In genomic region chr9:53094536-53094935, GRCm38 (mm10) we compare ENCODE assay signal across 20 mouse cellular contexts.
DNase-seq lines count a peak whose midpoint lies in the region; ATAC-seq and TF ChIP-seq lines count a peak whose summit lies in the region.
"Had no signal": no experiment of that assay in that cellular context is flagged by ENCODE, and none has a peak within 500 bp of the region (broad histone marks: within the 10 kb centered on the region; RNA-seq: fewer than 3 reads in every experiment).

No protein-coding gene starts in this region.

- no peak for TF ChIP-seq CTCF in lung, postnatal 0 days (IDR thresholded peaks at IDR 0.05)
- no peak for TF ChIP-seq CTCF in gastrocnemius, adult 2 months (IDR thresholded peaks at IDR 0.05)
- no peak for TF ChIP-seq CTCF in intestine, postnatal 0 days (IDR thresholded peaks at IDR 0.05; ENCODE audit: low read depth)

- WGBS in embryonic facial prominence, embryonic 14.5 days, result 85% methylated on average over 7 of the region's 7 CpGs
- WGBS in embryonic facial prominence, embryonic 10.5 days, result 93% methylated on average over 7 of the region's 7 CpGs
- WGBS in lung, postnatal 0 days, result 82% methylated on average over 7 of the region's 7 CpGs
- WGBS in intestine, postnatal 0 days, result 84% methylated on average over 7 of the region's 7 CpGs

- no peak overlapping the region for H3K4me2 ChIP-seq in embryonic facial prominence, embryonic 14.5 days (ENCODE audit: low read depth, low read length)
- H3K4me2 ChIP-seq in lung, postnatal 0 days (replicated peaks; ENCODE audit: low read depth, low read length), result no peak overlapping the region
- no peak overlapping the region for H3K4me2 ChIP-seq in intestine, postnatal 0 days (replicated peaks; ENCODE audit: low read depth)
- H3K4me2 ChIP-seq: embryonic facial prominence, embryonic 15.5 days; heart, embryonic 13.5 days; hindbrain, embryonic 13.5 days; limb, embryonic 12.5 days; liver, embryonic 15.5 days; neural tube, embryonic 15.5 days had no signal

- no peaks in the 10 kb centered on the region for H3K9me3 ChIP-seq in embryonic facial prominence, embryonic 14.5 days (ENCODE audit: control insufficient read depth, low read length)
- no peaks in the 10 kb centered on the region for H3K9me3 ChIP-seq in embryonic facial prominence, embryonic 10.5 days
- no peaks in the 10 kb centered on the region for H3K9me3 ChIP-seq in lung, postnatal 0 days (ENCODE audit: low read length)
- H3K9me3 ChIP-seq in intestine, postnatal 0 days (ENCODE audit: control insufficient read depth), result no peaks in the 10 kb centered on the region
- H3K9me3 ChIP-seq: embryonic facial prominence, embryonic 15.5 days; G1E; heart, embryonic 13.5 days; hindbrain, embryonic 13.5 days; limb, embryonic 12.5 days; liver, embryonic 15.5 days; megakaryocyte, embryonic 14.5 days; neural tube, embryonic 15.5 days had no signal

- intact Hi-C loops in gastrocnemius, adult 2 months (cut with DNase I), result no loop called here

- DNase-seq in embryonic facial prominence, embryonic 14.5 days (ENCODE audit: low spot score), result peak; percentile 54
- DNase-seq in embryonic facial prominence, embryonic 10.5 days (ENCODE audit: low spot score), result no peak
- peak; percentile 4 for DNase-seq in lung, postnatal 14 days
- DNase-seq in lung, postnatal 0 days (ENCODE audit: low spot score), result no peak
- DNase-seq in gastrocnemius, adult 2 months, result peak; percentile 69
- DNase-seq in lung, postnatal 25 days (ENCODE audit: low spot score), result peak; percentile 16
- no peak for DNase-seq in thymus, postnatal 4 days
- DNase-seq: cerebellum, postnatal 36 days; kidney, adult 2 months; kidney, postnatal 36 days had no signal

- no peak for TF ChIP-seq EP300 in lung, postnatal 0 days (IDR thresholded peaks at IDR 0.05)

- no peak overlapping the region for H3K9ac ChIP-seq in embryonic facial prominence, embryonic 14.5 days (ENCODE audit: low read depth, low read length)
- no peak overlapping the region for H3K9ac ChIP-seq in lung, postnatal 0 days (replicated peaks; ENCODE audit: low read depth)
- no peak overlapping the region for H3K9ac ChIP-seq in intestine, postnatal 0 days (ENCODE audit: low read depth, low read length)
- H3K9ac ChIP-seq: embryonic facial prominence, embryonic 15.5 days; heart, embryonic 13.5 days; hindbrain, embryonic 13.5 days; limb, embryonic 12.5 days; liver, embryonic 15.5 days; neural tube, embryonic 15.5 days had no signal

- H3K36me3 ChIP-seq in embryonic facial prominence, embryonic 14.5 days (ENCODE audit: control insufficient read depth, insufficient read depth, low read length), result no peaks in the 10 kb centered on the region
- H3K36me3 ChIP-seq in embryonic facial prominence, embryonic 10.5 days (replicated peaks), result no peaks in the 10 kb centered on the region
- no peaks in the 10 kb centered on the region for H3K36me3 ChIP-seq in lung, postnatal 0 days (ENCODE audit: insufficient read depth, low read length)
- H3K36me3 ChIP-seq in intestine, postnatal 0 days (ENCODE audit: control insufficient read depth, insufficient read depth), result no peaks in the 10 kb centered on the region
- H3K36me3 ChIP-seq: embryonic facial prominence, embryonic 15.5 days; hindbrain, embryonic 13.5 days; limb, embryonic 12.5 days; liver, embryonic 15.5 days; neural tube, embryonic 15.5 days had no signal

- no peak for ATAC-seq in embryonic facial prominence, embryonic 14.5 days (ENCODE audit: low read depth)
- no peak for ATAC-seq in lung, postnatal 0 days
- ATAC-seq in intestine, postnatal 0 days, result no peak
- ATAC-seq: forebrain, embryonic 14.5 days had no signal

- H3K27ac ChIP-seq in embryonic facial prominence, embryonic 14.5 days (replicated peaks; ENCODE audit: low read depth, low read length), result no peak overlapping the region
- H3K27ac ChIP-seq in embryonic facial prominence, embryonic 10.5 days (replicated peaks), result no peak overlapping the region
- H3K27ac ChIP-seq in lung, postnatal 0 days (ENCODE audit: low read length), result no peak overlapping the region
- no peak overlapping the region for H3K27ac ChIP-seq in gastrocnemius, adult 2 months
- H3K27ac ChIP-seq in intestine, postnatal 0 days (ENCODE audit: low read depth, low read length), result no peak overlapping the region
- H3K27ac ChIP-seq: embryonic facial prominence, embryonic 15.5 days; heart, embryonic 13.5 days; hindbrain, embryonic 13.5 days; limb, embryonic 12.5 days; liver, embryonic 15.5 days; neural tube, embryonic 15.5 days had no signal

- H3K4me3 ChIP-seq in embryonic facial prominence, embryonic 14.5 days (ENCODE audit: low read depth, low read length), result no peak overlapping the region
- no peak overlapping the region for H3K4me3 ChIP-seq in embryonic facial prominence, embryonic 10.5 days
- no peak overlapping the region for H3K4me3 ChIP-seq in lung, postnatal 0 days (ENCODE audit: low read depth, low read length)
- H3K4me3 ChIP-seq in gastrocnemius, adult 2 months, result no peak overlapping the region
- H3K4me3 ChIP-seq in intestine, postnatal 0 days (ENCODE audit: low read depth, low read length), result no peak overlapping the region
- H3K4me3 ChIP-seq: embryonic facial prominence, embryonic 15.5 days; heart, embryonic 13.5 days; hindbrain, embryonic 13.5 days; limb, embryonic 12.5 days; liver, embryonic 15.5 days; megakaryocyte, embryonic 14.5 days; neural tube, embryonic 15.5 days had no signal

- H3K27me3 ChIP-seq in embryonic facial prominence, embryonic 14.5 days (replicated peaks; ENCODE audit: control insufficient read depth, insufficient read depth, low read length), result no peaks in the 10 kb centered on the region
- H3K27me3 ChIP-seq in embryonic facial prominence, embryonic 10.5 days (replicated peaks; ENCODE audit: low read depth, poor library complexity, severe bottlenecking), result no peaks in the 10 kb centered on the region
- no peaks in the 10 kb centered on the region for H3K27me3 ChIP-seq in lung, postnatal 0 days (replicated peaks; ENCODE audit: insufficient read depth, low read length)
- no peaks in the 10 kb centered on the region for H3K27me3 ChIP-seq in intestine, postnatal 0 days (replicated peaks; ENCODE audit: control insufficient read depth, insufficient read depth, low read length)
- H3K27me3 ChIP-seq: embryonic facial prominence, embryonic 15.5 days; heart, embryonic 13.5 days; hindbrain, embryonic 13.5 days; limb, embryonic 12.5 days; liver, embryonic 15.5 days; megakaryocyte, embryonic 14.5 days; neural tube, embryonic 15.5 days had no signal

- H3K4me1 ChIP-seq in embryonic facial prominence, embryonic 14.5 days (ENCODE audit: control insufficient read depth, insufficient read depth, low read length), result no peaks in the 10 kb centered on the region
- no peaks in the 10 kb centered on the region for H3K4me1 ChIP-seq in embryonic facial prominence, embryonic 10.5 days
- no peaks in the 10 kb centered on the region for H3K4me1 ChIP-seq in lung, postnatal 0 days (ENCODE audit: insufficient read depth, low read depth, low read length)
- no peaks in the 10 kb centered on the region for H3K4me1 ChIP-seq in intestine, postnatal 0 days (replicated peaks; ENCODE audit: control insufficient read depth, insufficient read depth, low read length)
- H3K4me1 ChIP-seq: embryonic facial prominence, embryonic 15.5 days; heart, embryonic 13.5 days; hindbrain, embryonic 13.5 days; limb, embryonic 12.5 days; liver, embryonic 15.5 days; megakaryocyte, embryonic 14.5 days; neural tube, embryonic 15.5 days had no signal

Comparison
In these comparisons a context has a peak if more than half of its experiments do, and no peak if none do; other contexts are left out.
1. DNase-seq: peak in embryonic facial prominence, embryonic 14.5 days (single experiment), lung, postnatal 14 days (single experiment), gastrocnemius, adult 2 months (single experiment) and lung, postnatal 25 days (single experiment); none in embryonic facial prominence, embryonic 10.5 days (single experiment), lung, postnatal 0 days (single experiment) and thymus, postnatal 4 days (single experiment).